12 mouse cellular contexts compared by ENCODE assay signal in the genomic region with DNA sequence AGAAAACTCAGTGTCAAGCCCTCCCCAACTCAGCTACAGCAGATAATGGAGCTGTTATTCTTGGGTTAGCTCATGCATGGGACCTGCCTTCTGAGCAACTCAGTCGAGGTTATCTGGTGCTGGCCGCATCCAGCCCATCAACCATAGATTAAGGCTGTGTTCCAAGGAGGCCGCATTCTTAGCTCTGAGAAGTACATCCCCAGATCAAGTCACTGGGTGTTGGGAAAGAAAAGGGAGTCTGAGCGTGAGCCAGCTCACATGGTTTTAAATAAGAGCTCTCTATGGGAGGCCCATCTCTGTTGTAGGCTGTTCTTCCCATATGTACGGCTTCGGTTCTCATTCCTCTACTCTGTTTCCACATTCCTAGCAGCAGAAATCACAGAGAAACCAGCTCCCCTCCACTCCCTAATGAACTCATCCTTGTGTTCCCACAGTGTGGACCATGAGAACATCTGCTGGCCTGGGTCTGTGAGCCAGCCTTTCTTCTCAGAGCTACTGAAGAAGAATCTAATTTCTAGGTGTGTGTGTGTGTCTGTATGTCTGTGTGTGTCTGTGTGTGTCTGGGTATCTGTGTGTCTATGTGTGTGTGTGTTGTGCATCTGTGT. TPM values are rescaled to one million over a fixed set of nuclear protein-coding genes. Genes with fewer than 3 reads are reported as not detected.
DNase-seq lines count a peak whose midpoint lies in the region; ATAC-seq and TF ChIP-seq lines count a peak whose summit lies in the region.
"Had no signal": no experiment of that assay in that cellular context is flagged by ENCODE, and none has a peak within 500 bp of the region (broad histone marks: within the 10 kb centered on the region; RNA-seq: fewer than 3 reads in every experiment).

No protein-coding gene starts in this region.

- TF ChIP-seq CTCF in olfactory bulb, adult 2 months (IDR thresholded peaks at IDR 0.05; ENCODE audit: insufficient read depth, low read depth, low read length) = no peak
- TF ChIP-seq CTCF in thymus, adult 2 months (IDR thresholded peaks at IDR 0.05; ENCODE audit: borderline replicate concordance, control insufficient read depth, extremely low read depth, insufficient read depth, low read length, poor library complexity) = no peak

- no peak for ATAC-seq in forebrain, embryonic 16.5 days
- ATAC-seq in lung, embryonic 16.5 days (ENCODE audit: low read depth) = peak; percentile 5; the same call in 1 of the 2 replicates
- ATAC-seq in intestine, embryonic 16.5 days = peak; percentile 52; the same call in 1 of the 2 replicates

- H3K27me3 ChIP-seq in forebrain, embryonic 10.5 days (ENCODE audit: poor library complexity, severe bottlenecking) = no peaks in the 10 kb centered on the region
- no peaks in the 10 kb centered on the region for H3K27me3 ChIP-seq in forebrain, embryonic 16.5 days (replicated peaks; ENCODE audit: control insufficient read depth, insufficient read depth, low read length)
- no peaks in the 10 kb centered on the region for H3K27me3 ChIP-seq in lung, embryonic 16.5 days (ENCODE audit: control insufficient read depth, insufficient read depth, low read depth, low read length)
- H3K27me3 ChIP-seq in intestine, embryonic 16.5 days (replicated peaks; ENCODE audit: control insufficient read depth, insufficient read depth, low read length) = no peaks in the 10 kb centered on the region
- no peaks in the 10 kb centered on the region; the same call in 1 of the 2 replicates for H3K27me3 ChIP-seq in thymus, adult 2 months (ENCODE audit: control insufficient read depth, insufficient read depth, low read length)

- H3K9ac ChIP-seq in forebrain, embryonic 16.5 days (replicated peaks; ENCODE audit: low read depth, low read length) = no peak overlapping the region
- no peak overlapping the region for H3K9ac ChIP-seq in lung, embryonic 16.5 days (ENCODE audit: low read length)
- H3K9ac ChIP-seq in intestine, embryonic 16.5 days (ENCODE audit: low read depth, low read length) = no peak overlapping the region

- 81% methylated on average over 6 of the region's 6 CpGs for WGBS in forebrain, embryonic 10.5 days
- 52% methylated on average over 6 of the region's 6 CpGs for WGBS in forebrain, embryonic 16.5 days
- WGBS in lung, embryonic 16.5 days = 69% methylated on average over 6 of the region's 6 CpGs
- 80% methylated on average over 6 of the region's 6 CpGs for WGBS in intestine, embryonic 16.5 days
- WGBS in olfactory bulb, adult 2 months = 31% methylated on average over 6 of the region's 6 CpGs
- whole genome bisulfite sequencing in thymus, adult 2 months = 96% methylated on average over 6 of the region's 6 CpGs

- H3K27ac ChIP-seq in forebrain, embryonic 10.5 days = peak overlapping the region; percentile 20; the same call in 1 of the 2 replicates
- H3K27ac ChIP-seq in forebrain, embryonic 16.5 days (ENCODE audit: low read length) = no peak overlapping the region
- H3K27ac ChIP-seq in lung, embryonic 16.5 days (ENCODE audit: low read length) = no peak overlapping the region
- H3K27ac ChIP-seq in intestine, embryonic 16.5 days (ENCODE audit: low read length) = no peak overlapping the region
- peak overlapping the region; percentile 60; the same call in 1 of the 2 replicates for H3K27ac ChIP-seq in olfactory bulb, adult 2 months (ENCODE audit: insufficient read depth, low read depth, low read length)
- no peak overlapping the region for H3K27ac ChIP-seq in thymus, adult 2 months (ENCODE audit: control insufficient read depth, insufficient read depth, low read length)
- H3K27ac ChIP-seq: layer of hippocampus, adult 2 months had no signal

- no peaks in the 10 kb centered on the region for H3K9me3 ChIP-seq in forebrain, embryonic 10.5 days
- H3K9me3 ChIP-seq in forebrain, embryonic 16.5 days (ENCODE audit: control insufficient read depth, low read length) = no peaks in the 10 kb centered on the region
- H3K9me3 ChIP-seq in lung, embryonic 16.5 days (ENCODE audit: control insufficient read depth, low read length) = no peaks in the 10 kb centered on the region
- H3K9me3 ChIP-seq in intestine, embryonic 16.5 days (ENCODE audit: control insufficient read depth, low read length) = no peaks in the 10 kb centered on the region

- peaks cover 34% of the 10 kb centered on the region for H3K4me1 ChIP-seq in forebrain, embryonic 10.5 days
- H3K4me1 ChIP-seq in forebrain, embryonic 16.5 days (replicated peaks; ENCODE audit: control insufficient read depth, insufficient read depth, low read length) = no peaks in the 10 kb centered on the region
- H3K4me1 ChIP-seq in lung, embryonic 16.5 days (replicated peaks; ENCODE audit: control insufficient read depth, insufficient read depth, low read length) = peaks cover 16% of the 10 kb centered on the region
- no peaks in the 10 kb centered on the region; the same call in 1 of the 2 replicates for H3K4me1 ChIP-seq in intestine, embryonic 16.5 days (ENCODE audit: control insufficient read depth, insufficient read depth, low read length)
- peaks cover 3% of the 10 kb centered on the region for H3K4me1 ChIP-seq in olfactory bulb, adult 2 months (ENCODE audit: control insufficient read depth, insufficient read depth, low read length)
- H3K4me1 ChIP-seq in thymus, adult 2 months (replicated peaks; ENCODE audit: control insufficient read depth, insufficient read depth, low read length) = no peaks in the 10 kb centered on the region

- no peak for TF ChIP-seq POLR2A in olfactory bulb, adult 2 months (IDR thresholded peaks at IDR 0.05; ENCODE audit: insufficient read depth, low read depth, low read length)
- TF ChIP-seq POLR2A in thymus, adult 2 months (IDR thresholded peaks at IDR 0.05; ENCODE audit: control insufficient read depth, extremely low read depth, insufficient read depth, low read length, poor library complexity) = no peak

- H3K4me2 ChIP-seq in forebrain, embryonic 16.5 days (ENCODE audit: low read length) = no peak overlapping the region
- no peak overlapping the region for H3K4me2 ChIP-seq in lung, embryonic 16.5 days (ENCODE audit: low read depth, low read length)
- H3K4me2 ChIP-seq in intestine, embryonic 16.5 days (ENCODE audit: low read depth, low read length) = no peak overlapping the region

- intact Hi-C loops in gastrocnemius, postnatal 14 days (cut with DNase I; ENCODE audit: low total_unique reads) = no loop called here

- no peak for DNase-seq in forebrain, embryonic 10.5 days (ENCODE audit: extremely low spot score, low spot score)
- no peak for DNase-seq in lung, postnatal 14 days
- no peak for DNase-seq in gastrocnemius, postnatal 14 days
- DNase-seq in thymus, adult 2 months = no peak
- DNase-seq: embryo, embryonic 11 days; heart, postnatal 4 days; right cerebral cortex, postnatal 14 days had no signal

- peaks cover 4% of the 10 kb centered on the region for H3K36me3 ChIP-seq in forebrain, embryonic 10.5 days (replicated peaks)
- no peaks in the 10 kb centered on the region for H3K36me3 ChIP-seq in forebrain, embryonic 16.5 days (ENCODE audit: control insufficient read depth, insufficient read depth)
- H3K36me3 ChIP-seq in lung, embryonic 16.5 days (ENCODE audit: control insufficient read depth, insufficient read depth, low read length) = no peaks in the 10 kb centered on the region
- no peaks in the 10 kb centered on the region for H3K36me3 ChIP-seq in intestine, embryonic 16.5 days (ENCODE audit: control insufficient read depth, insufficient read depth, low read length)
- no peaks in the 10 kb centered on the region for H3K36me3 ChIP-seq in thymus, adult 2 months (ENCODE audit: control insufficient read depth, insufficient read depth, low read length)

- no peak overlapping the region for H3K4me3 ChIP-seq in forebrain, embryonic 10.5 days
- no peak overlapping the region for H3K4me3 ChIP-seq in forebrain, embryonic 16.5 days (replicated peaks; ENCODE audit: low read length)
- no peak overlapping the region for H3K4me3 ChIP-seq in lung, embryonic 16.5 days (ENCODE audit: low read length)
- H3K4me3 ChIP-seq in intestine, embryonic 16.5 days (ENCODE audit: low read length) = no peak overlapping the region
- no peak overlapping the region for H3K4me3 ChIP-seq in olfactory bulb, adult 2 months (ENCODE audit: insufficient read depth, low read depth, low read length)
- no peak overlapping the region for H3K4me3 ChIP-seq in thymus, adult 2 months (ENCODE audit: control insufficient read depth, insufficient read depth, low read length)
- H3K4me3 ChIP-seq: layer of hippocampus, adult 2 months had no signal

RNA-seq across cellular contexts. Expression of gene Emilin2, which starts 22.1 kb away (rescaled TPM):
- polyA plus RNA-seq in forebrain, embryonic 10.5 days (2016; fragmentation: Nextera tagmentation; extraction: Ambion mirVana) = 19.7 and 22.6 TPM in 2 replicates
- 1.2 and 1.4 TPM in 2 replicates for polyA plus RNA-seq in forebrain, embryonic 16.5 days (2015; fragmentation: Nextera tagmentation; extraction: Ambion mirVana)
- 5.2 and 7.0 TPM in 2 replicates for polyA plus RNA-seq in lung, embryonic 16.5 days (2015; fragmentation: Nextera tagmentation; extraction: Ambion mirVana)
- polyA plus RNA-seq in intestine, embryonic 16.5 days (2015; fragmentation: Nextera tagmentation; extraction: Ambion mirVana) = 1.7 and 2.4 TPM in 2 replicates
- not detected in 2 replicates for polyA plus RNA-seq in olfactory bulb, adult 2 months (2012; ENCODE audit: insufficient read depth, insufficient read length, low replicate concordance, missing spikeins)
- total RNA-seq in gastrocnemius, postnatal 14 days (2021) = 10 to 100 TPM; 17.1 to 24.8 TPM
- polyA plus RNA-seq in thymus, adult 2 months (2012; rRNA removed) = 5.9 and 8.7 TPM in 2 replicates

Comparison
In these comparisons a context has a peak if more than half of its experiments do, and no peak if none do; other contexts are left out.
1. H3K27ac ChIP-seq: peak in forebrain, embryonic 10.5 days (single experiment) and olfactory bulb, adult 2 months (single experiment); none in forebrain, embryonic 16.5 days (single experiment), lung, embryonic 16.5 days (single experiment), intestine, embryonic 16.5 days (single experiment) and thymus, adult 2 months (single experiment).